Mouse (Mus musculus) spleen, adult 2 months (tissue): ENCODE results near the gene Nacc1.

Source experiments
- CTCF ChIP-seq: fragments of 200-500 bp; IDR thresholded peaks from 2 replicates; pipeline ENCODE4 v1.5.1; 2011; ENCODE audit warnings: mild to moderate bottlenecking, inconsistent platforms; ENCODE audit not compliant: insufficient read depth, insufficient read length, insufficient replicate concordance; ENCODE audit errors: extremely low read depth
- POLR2A ChIP-seq: fragments of 200-500 bp; IDR thresholded peaks from 2 replicates; pipeline ENCODE4 v1.6.1; 2011; ENCODE audit warnings: low read depth, low read length, inconsistent platforms

- TF ChIP-seq POLR2A: no peak
- TF ChIP-seq CTCF: no peak
Measured at GRCm38 (mm10) chr8:84735597-84735996, 47.9 kb upstream of the Nacc1 start.
